Mouse (Mus musculus) kidney, adult 9 months (tissue): ENCODE results near the gene 1700029F12Rik.

Source experiments
- DNase-seq: peaks from one replicate; pipeline ENCODE4 v3.0.0; 2022

The 1700029F12Rik gene

DNA sequence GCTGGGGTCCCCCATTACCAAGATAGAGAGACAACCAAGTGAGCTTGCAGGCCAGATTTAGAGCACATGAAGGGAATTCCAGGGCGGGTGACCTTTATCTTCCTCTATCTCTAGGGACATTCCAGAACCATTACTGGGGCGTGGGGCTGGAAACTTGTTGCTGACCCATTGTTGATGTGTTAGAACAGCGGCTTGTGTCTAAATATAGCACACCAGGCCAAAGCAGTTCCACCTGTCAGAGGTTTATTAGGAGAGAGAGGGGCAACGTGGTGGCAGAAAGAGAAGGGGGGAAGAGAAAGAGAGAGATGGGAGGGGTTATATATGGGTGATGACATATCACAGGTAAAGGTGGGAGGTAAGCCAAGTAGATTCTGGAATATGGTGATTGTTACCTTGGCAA lies 12.3 kb downstream of the 1700029F12Rik start:
- no peak for DNase-seq

- no peak for DNase-seq
Observed at GRCm38 (mm10) chr13:97020122-97020521, 14.0 kb downstream of the 1700029F12Rik start.

- no peak for DNase-seq
Observed at GRCm38 (mm10) chr13:97017711-97018110, 16.5 kb downstream of the 1700029F12Rik start.

GRCm38 (mm10) chr13:97014366-97014765 lies 19.8 kb downstream of the 1700029F12Rik start:
- no peak for DNase-seq

GRCm38 (mm10) chr13:97008266-97009153 lies 25.7 kb downstream of the 1700029F12Rik start:
- peak; percentile 54 for DNase-seq

DNA sequence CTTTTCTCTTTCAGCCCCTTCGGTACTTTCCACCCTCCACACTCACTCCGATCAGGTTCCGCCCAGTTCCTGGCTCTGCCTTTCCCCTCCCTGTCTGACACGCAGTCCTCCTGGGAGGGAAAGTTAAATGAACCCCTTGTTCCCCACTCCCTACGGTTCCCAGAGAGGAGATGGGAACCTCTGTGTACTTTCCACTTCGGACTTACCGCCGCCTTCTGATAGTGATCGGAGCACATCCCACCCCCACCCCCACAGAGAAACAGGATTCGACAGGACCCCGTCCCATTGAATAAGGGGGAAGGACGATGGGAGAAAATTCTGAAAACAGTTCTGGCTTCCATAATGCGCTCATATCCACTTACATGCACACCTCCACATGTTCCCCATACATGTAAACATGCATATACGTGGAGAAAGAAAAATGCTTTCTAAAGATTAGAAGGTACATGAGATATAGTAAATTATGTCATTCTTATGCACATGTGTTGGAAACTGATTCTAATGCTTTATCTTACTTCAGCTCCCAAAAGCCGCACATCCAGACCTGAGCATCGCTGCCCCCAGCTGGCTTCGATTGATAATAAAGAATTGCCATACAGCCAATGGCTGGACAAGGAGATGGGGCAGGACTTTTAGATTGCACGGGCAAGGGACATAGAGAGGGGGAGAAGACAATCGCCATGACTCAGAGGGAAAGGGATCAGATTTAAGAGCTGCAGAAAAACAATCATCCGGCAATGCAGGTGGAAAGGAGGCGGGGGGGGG lies 26.5 kb downstream of the 1700029F12Rik start:
- no peak for DNase-seq

- no peak for DNase-seq
Observed at GRCm38 (mm10) chr13:97006784-97007183, 27.4 kb downstream of the 1700029F12Rik start.

GRCm38 (mm10) chr13:96997080-96997479 lies 37.1 kb downstream of the 1700029F12Rik start:
- DNase-seq, result no peak

- no peak for DNase-seq
Observed at GRCm38 (mm10) chr13:96995243-96995642, 38.9 kb downstream of the 1700029F12Rik start.

GRCm38 (mm10) chr13:96993291-96993989 lies 40.7 kb downstream of the 1700029F12Rik start:
- peak; percentile 49 for DNase-seq

GRCm38 (mm10) chr13:96990561-96991265 lies 43.4 kb downstream of the 1700029F12Rik start:
- DNase-seq, result peak; percentile 49

DNA sequence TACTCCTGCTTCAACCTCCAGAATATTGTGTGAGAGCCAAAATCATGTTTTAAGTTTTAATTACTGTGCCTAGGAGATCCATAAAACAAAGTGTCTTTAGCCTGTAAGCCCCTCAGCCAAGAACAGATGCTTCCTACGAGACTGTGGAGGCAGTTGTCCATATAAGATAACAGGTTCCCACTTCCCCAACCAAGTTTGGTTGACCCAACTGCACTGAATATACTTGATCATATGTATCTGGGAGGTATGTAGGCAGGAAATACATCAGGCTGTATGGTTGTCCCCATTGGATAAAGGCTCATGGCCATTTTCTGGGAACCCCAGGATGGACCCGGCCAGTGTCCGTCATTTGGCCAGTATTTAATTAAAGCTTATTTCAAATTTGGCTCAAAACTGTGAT lies 44.1 kb downstream of the 1700029F12Rik start:
- no peak for DNase-seq

DNA sequence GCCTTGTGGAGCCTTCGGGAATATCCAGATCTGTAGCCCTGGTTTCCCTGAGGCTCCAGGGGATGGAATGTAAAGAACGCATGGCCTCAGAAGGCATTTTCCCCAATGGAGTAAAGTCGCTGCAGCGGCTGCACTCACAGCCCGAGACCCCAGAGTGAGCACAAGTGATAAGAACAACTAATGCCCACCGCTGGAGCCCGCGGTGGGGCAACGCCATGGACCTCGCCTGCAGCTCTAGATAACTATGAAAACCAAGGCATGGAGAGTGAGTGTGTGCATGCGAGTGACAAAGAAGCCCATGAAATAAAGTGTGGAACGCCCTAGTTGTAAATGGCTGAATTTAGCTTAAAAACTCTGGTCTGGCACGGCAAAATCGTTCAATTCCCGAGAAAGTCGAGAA lies 45.0 kb downstream of the 1700029F12Rik start:
- DNase-seq, result no peak

- DNase-seq, result peak; percentile 54
Observed at GRCm38 (mm10) chr13:96985599-96986275, 48.4 kb downstream of the 1700029F12Rik start.

- DNase-seq, result no peak
Observed at GRCm38 (mm10) chr13:96984688-96985087, 49.5 kb downstream of the 1700029F12Rik start.

DNA sequence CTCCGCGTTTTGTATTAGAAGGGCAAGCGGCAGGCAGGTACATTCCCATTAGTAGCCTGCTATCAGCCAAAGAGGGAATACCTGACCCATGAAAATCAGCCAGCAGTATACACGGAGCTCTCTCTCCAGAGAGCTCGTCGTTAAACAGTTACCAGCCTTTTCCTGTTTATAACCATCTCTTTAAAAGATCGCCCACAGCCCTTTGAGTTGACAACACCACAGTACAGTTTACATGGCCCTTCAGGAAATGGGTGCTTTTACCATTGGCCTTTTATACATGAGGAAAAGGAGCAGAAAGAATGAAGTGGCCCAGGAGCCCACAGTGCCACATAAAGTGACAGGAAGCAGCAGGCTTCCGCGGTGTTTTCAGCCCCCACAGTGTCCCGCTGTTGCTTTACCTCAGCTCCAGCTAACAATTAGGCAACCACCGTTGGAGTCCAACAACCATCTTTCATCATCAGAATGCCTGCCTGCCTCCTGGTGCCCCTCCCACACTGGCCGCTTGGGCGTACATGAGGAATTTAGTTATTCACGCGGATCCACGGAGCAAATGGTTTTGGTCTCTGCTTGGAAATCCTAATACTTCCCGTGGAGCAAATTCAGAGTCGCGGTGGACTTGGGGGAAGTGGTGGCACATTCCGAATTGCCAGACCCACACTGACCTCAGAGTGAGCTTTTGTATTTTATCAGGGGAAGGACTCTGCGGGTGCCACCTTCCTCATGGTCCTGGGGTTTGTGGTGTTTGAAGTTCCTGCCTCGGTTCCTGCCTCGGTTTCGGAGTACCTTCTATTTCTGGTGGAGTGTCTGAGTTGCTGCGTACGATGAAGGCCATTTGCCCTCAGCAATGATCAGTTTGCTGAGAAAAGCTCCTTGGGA lies 50.7 kb downstream of the 1700029F12Rik start:
- peak; percentile 69 for DNase-seq

- DNase-seq, result no peak
Observed at GRCm38 (mm10) chr13:96980561-96980960, 53.6 kb downstream of the 1700029F12Rik start.

DNA sequence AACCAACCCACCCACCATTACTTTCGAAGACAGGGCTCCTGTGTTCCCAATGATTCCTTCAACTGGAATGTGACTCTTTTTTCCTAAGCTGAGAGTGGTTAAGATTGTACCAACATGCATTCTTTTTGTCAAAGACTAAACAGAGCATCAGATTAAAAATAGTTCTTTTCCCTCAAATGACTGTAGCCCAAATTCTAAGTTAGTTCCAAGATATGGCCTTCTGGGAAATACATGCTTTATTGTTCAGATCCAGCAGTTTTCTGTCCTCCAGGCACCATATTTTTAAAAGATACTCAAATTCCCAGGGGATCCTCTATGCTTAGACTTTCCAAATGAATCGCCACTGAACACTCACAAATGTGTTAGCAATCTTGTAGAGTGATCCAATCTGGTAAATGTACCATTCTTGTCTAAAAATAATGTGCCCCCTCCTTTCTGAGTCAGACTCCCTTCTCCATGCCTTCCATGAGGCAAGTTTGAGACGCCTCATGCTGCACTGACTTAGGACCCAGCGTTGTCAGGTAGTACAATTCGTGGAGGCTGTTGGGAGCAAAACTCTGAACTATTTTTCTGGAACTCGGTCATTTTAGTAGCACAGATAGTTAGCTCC lies 57.1 kb downstream of the 1700029F12Rik start:
- no peak for DNase-seq

DNA sequence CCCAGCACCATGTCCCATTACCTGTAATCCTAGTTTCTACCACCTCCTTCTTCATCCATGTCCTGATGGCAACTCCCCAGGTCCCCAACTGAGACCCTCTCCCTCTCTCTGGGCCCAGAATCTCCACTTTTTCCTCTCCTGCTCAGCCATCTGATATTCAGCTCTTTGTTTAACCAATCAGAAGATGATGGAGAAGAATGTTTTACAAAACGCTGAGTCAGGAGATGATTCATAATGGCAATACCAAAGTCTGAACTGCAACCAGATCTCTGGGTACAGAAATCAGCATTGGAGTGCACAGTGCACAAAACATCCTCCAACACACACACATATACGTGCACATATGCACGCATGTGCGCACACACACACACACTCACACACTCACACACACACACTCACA lies 60.8 kb downstream of the 1700029F12Rik start:
- no peak for DNase-seq
